Mouse (Mus musculus) lung, postnatal 0 days (tissue): ENCODE data around the gene Arsb. TPM values are rescaled to one million over a fixed set of nuclear protein-coding genes. Genes with fewer than 3 reads are reported as not detected.

Experiments used
- ATAC-seq: fragments of 200-750 bp; cut with Nextera tagmentation; 2 replicates; pipeline ENCODE4 v1.8.0; 2017; ENCODE audit warnings: moderate library complexity
- DNase-seq: peaks from one replicate; pipeline ENCODE4 v3.0.0-alpha.2; 2016; ENCODE audit warnings: low spot score
- H3K27ac ChIP-seq: fragments of 300-500 bp; sonication (generic); 2 replicates; pipeline ENCODE4 v1.5.1; 2014; ENCODE audit warnings: antibody characterized with exemption, mild to moderate bottlenecking, low read length, mixed read lengths
- H3K27me3 ChIP-seq: fragments of 300-500 bp; sonication (generic); replicated peaks from 2 replicates; pipeline ENCODE4 v1.6.1; 2014; ENCODE audit warnings: low read length, mixed read lengths; ENCODE audit not compliant: insufficient read depth
- H3K36me3 ChIP-seq: fragments of 300-500 bp; sonication (generic); 2 replicates; pipeline ENCODE4 v1.6.1; 2014; ENCODE audit warnings: low read length, mixed read lengths; ENCODE audit not compliant: insufficient read depth
- H3K4me1 ChIP-seq: fragments of 300-500 bp; sonication (generic); 2 replicates; pipeline ENCODE4 v1.6.1; 2014; ENCODE audit warnings: antibody characterized with exemption, low read depth, low read length, mixed read lengths; ENCODE audit not compliant: insufficient read depth
- H3K4me2 ChIP-seq: fragments of 300-500 bp; sonication (generic); replicated peaks from 2 replicates; pipeline ENCODE4 v1.6.1; 2014; ENCODE audit warnings: low read depth, mild to moderate bottlenecking, low read length, moderate library complexity, mixed read lengths
- H3K4me3 ChIP-seq: fragments of 300-500 bp; sonication (generic); 2 replicates; pipeline ENCODE4 v1.5.1; 2014; ENCODE audit warnings: low read depth, low read length
- H3K9ac ChIP-seq: fragments of 300-500 bp; sonication (generic); replicated peaks from 2 replicates; pipeline ENCODE4 v1.6.1; 2014; ENCODE audit warnings: low read depth, mild to moderate bottlenecking
- H3K9me3 ChIP-seq: fragments of 300-500 bp; sonication (generic); 2 replicates; pipeline ENCODE4 v1.6.1; 2016; ENCODE audit warnings: low read length, mixed read lengths
- CTCF ChIP-seq: IDR thresholded peaks from 2 replicates; pipeline ENCODE4 v1.5.1; 2016; ENCODE audit warnings: antibody characterized with exemption, mild to moderate bottlenecking
- EP300 ChIP-seq: IDR thresholded peaks from 2 replicates; pipeline ENCODE4 v1.6.1; 2016; ENCODE audit warnings: antibody characterized with exemption, mild to moderate bottlenecking, control low read depth
- WGBS: fragments of 180-500 bp; shearing (Covaris S2); extraction: QIAGEN DNeasy Blood & Tissue Kit; methylation state at CpG from one replicate; pipeline ENCODE4 v1.1.7; 2014; 5-methylcytosine and 5-hydroxymethylcytosine counted together
- polyA plus RNA-seq: library from polyadenylated mRNA; unstranded; fragments of >200 nt; fragmentation: Nextera tagmentation; extraction: Ambion mirVana; gene quantifications from 2 replicates; pipeline ENCODE4 v1.2.1, GENCODE M21; 2015

The Arsb gene
- polyA plus RNA-seq, 1 experiment from 2014 or later = 3.7 TPM

DNA sequence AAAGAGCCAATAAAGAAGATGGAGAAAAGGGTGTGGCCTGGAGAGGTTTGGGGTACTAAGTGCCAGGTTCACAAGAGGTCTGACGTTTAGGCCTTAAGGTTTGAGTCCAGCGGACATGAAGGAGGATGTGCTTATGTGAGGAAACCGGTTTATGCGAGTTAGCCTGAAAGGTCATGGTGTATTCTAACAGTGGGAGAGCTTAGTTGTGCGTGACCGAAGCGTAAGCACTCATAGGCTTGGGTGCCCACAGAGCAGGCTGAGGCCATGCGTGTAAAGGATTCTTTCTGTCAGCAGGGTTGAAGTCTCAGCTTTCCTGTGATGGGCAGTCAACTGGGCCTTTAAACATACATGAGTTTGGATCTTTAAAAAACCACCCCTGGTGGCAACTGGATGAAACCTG lies 82.9 kb downstream of the Arsb start:
- H3K27ac ChIP-seq = no peak overlapping the region
- no peaks in the 10 kb centered on the region for H3K36me3 ChIP-seq
- DNase-seq = no peak
- TF ChIP-seq EP300 (no peak), CTCF (no peak)
- no peaks in the 10 kb centered on the region for H3K27me3 ChIP-seq
- ATAC-seq = no peak
- no peak overlapping the region for H3K4me2 ChIP-seq
- no peak overlapping the region for H3K9ac ChIP-seq
- 86% methylated on average over 8 of the region's 8 CpGs for WGBS
- no peak overlapping the region for H3K4me3 ChIP-seq
- no peaks in the 10 kb centered on the region for H3K4me1 ChIP-seq
- no peaks in the 10 kb centered on the region for H3K9me3 ChIP-seq

DNA sequence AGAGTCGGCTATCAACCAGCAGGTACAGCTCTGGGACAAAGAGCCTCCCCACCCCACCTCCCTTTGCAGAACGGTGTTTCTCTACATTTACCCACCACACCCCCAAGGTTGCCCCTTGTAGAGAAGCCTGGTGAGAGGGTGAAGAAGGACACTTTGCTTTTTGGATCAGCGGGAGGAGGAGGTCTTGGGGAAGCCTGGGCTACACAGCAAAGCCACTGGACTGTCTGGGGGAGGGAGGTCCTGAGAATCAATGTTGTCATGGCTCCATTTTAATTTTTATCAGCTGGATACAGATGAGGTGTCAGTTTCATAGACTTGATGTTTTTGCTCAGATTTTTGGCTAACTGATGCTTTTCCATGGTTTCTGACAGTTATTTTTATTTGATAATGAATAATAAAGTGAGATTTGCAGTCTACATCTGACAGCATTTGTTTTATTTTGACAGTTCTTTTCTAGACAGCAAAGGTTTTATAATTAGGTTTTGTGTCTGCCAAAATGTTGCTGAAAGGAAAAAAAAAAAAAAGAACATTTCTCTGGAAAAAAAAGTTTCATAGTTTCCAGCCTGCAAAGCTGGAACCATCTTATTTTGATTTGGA lies 83.6 kb downstream of the Arsb start:
- Histone ChIP-seq H3K27ac (no peak overlapping the region), H3K27me3 (no peaks in the 10 kb centered on the region), H3K4me2 (no peak overlapping the region), H3K9ac (no peak overlapping the region), H3K4me3 (no peak overlapping the region), H3K9me3 (no peaks in the 10 kb centered on the region), H3K36me3 (no peaks in the 10 kb centered on the region), H3K4me1 (no peaks in the 10 kb centered on the region)
- peak; percentile 44 for ATAC-seq
- 62% methylated on average over 3 of the region's 3 CpGs for WGBS
- TF ChIP-seq CTCF (no peak), EP300 (peak; percentile 69)
- peak; percentile 72 for DNase-seq

DNA sequence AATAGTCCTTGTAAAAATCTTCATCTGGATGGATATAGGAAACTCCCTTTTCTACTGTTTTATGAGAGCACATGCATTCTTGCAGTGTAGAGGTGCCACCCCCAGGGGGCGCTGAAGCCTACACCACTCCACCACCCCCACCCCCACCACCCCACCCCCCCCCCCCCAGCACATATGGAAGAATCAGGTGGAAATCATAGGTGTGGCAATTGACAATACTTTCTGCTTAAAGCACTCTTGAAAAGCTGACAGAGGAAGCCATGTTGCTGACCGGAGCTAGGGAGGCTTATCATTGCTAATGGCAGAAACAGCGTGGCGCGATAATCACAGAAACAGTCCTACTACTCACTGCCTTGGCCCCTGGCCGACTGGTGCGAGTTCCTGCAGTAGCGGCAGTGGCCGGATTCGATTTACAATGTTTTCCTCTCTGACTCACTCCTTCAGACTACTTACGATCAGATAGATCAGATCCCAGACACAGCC lies 84.3 kb downstream of the Arsb start:
- no peak overlapping the region for H3K27ac ChIP-seq
- no peaks in the 10 kb centered on the region for H3K9me3 ChIP-seq
- ATAC-seq (peak; percentile 34), DNase-seq (peak; percentile 69)
- no peaks in the 10 kb centered on the region for H3K36me3 ChIP-seq
- WGBS = 18% methylated on average over 11 of the region's 11 CpGs
- no peak overlapping the region for H3K4me3 ChIP-seq
- no peaks in the 10 kb centered on the region for H3K27me3 ChIP-seq
- TF ChIP-seq CTCF = peak; percentile 47
- TF ChIP-seq EP300 = no peak
- no peak overlapping the region for H3K9ac ChIP-seq
- no peaks in the 10 kb centered on the region for H3K4me1 ChIP-seq
- H3K4me2 ChIP-seq = peak overlapping the region; percentile 36

DNA sequence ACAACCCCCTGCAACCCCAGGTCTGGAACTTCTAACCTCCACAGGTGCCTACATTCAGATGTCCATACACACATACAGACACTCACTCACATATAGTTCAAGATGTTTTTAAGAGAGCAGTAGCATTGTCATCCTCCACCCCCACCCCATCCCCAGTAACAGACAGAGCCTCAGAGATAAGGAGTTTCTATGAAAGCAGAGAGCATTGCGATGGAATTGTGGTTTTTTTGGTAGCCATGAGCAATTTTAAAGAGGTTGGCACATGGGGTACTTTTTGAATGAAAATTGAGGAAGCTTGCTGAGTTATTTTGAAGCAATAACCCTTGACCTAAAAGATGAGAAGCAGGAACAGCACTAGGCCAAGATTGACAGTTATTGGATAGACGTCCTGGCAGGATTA lies 89.8 kb downstream of the Arsb start:
- no peak for ATAC-seq
- no peak for DNase-seq
- Histone ChIP-seq H3K36me3 (no peaks in the 10 kb centered on the region), H3K4me2 (no peak overlapping the region), H3K4me3 (no peak overlapping the region), H3K4me1 (no peaks in the 10 kb centered on the region), H3K9ac (no peak overlapping the region), H3K27ac (no peak overlapping the region), H3K9me3 (no peaks in the 10 kb centered on the region), H3K27me3 (no peaks in the 10 kb centered on the region)
- TF ChIP-seq EP300 (no peak), CTCF (no peak)
- 74% methylated on average over 2 of the region's 2 CpGs for WGBS

DNA sequence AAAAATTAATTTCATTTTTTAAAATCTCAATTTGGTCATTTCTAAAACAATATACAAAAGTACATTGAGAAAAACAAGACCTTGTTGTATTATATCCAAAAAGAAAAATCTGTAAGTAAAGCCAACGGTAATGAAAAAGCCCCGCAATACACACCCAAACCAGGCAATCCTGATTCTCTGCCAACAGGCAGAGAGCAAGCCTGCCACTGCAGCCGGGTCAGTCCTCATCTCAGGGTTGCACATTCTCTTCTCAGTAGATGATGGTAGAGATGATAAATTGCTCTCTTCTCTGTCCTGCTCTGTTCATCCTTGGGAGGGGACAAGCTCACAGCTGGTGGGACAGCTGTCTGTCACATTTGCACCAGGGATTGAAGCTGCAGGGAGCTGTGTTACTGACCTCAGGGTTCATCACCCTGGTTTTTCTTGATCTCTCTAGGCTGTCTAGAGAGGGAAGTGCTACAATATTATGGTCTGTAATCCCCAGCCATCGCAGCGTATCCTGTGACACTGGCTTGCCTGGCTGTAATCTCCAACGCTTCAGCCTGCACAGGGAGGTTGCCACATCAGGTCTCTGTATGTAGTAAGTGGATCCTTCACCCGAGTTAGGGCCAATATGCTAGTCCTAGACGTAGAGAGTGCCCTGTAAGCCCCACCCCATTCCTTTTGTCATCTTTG lies 92.8 kb downstream of the Arsb start:
- Histone ChIP-seq H3K36me3 (no peaks in the 10 kb centered on the region), H3K27ac (no peak overlapping the region), H3K4me3 (no peak overlapping the region), H3K27me3 (no peaks in the 10 kb centered on the region), H3K4me1 (no peaks in the 10 kb centered on the region), H3K9ac (no peak overlapping the region), H3K4me2 (no peak overlapping the region), H3K9me3 (no peaks in the 10 kb centered on the region)
- DNase-seq = peak; percentile 67
- peak; percentile 67 for ATAC-seq
- WGBS = 34% methylated on average over 8 of the region's 8 CpGs
- TF ChIP-seq EP300 (no peak), CTCF (no peak)

DNA sequence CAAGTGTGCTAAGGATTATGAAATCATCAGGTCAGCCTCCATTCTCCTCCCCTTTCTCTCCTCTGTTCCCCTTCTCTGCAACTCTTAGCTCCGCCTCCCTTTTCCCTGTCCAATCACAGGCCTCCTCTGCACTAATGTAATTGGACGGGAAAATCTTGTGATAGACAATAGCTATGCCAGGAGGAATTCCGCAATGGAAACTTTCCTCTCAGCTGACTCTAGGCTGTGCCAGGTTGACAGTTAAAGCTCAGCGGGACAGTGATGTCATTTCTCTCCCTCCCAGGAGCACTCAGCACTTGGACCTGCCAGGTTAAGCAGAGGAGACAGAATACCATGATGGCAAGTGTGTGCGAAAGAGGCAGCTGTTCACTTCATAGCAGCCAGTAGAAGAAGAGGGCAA lies 95.2 kb downstream of the Arsb start:
- Histone ChIP-seq H3K4me3 (no peak overlapping the region), H3K4me1 (no peaks in the 10 kb centered on the region), H3K9me3 (no peaks in the 10 kb centered on the region), H3K27me3 (no peaks in the 10 kb centered on the region), H3K4me2 (no peak overlapping the region), H3K9ac (no peak overlapping the region), H3K27ac (no peak overlapping the region), H3K36me3 (no peaks in the 10 kb centered on the region)
- WGBS = 81% methylated on average over 5 of the region's 5 CpGs
- TF ChIP-seq CTCF (no peak), EP300 (no peak)
- peak; percentile 43; the same call in 1 of the 2 replicates for ATAC-seq
- no peak for DNase-seq
